Mouse (Mus musculus) stomach, embryonic 15.5 days (tissue): ENCODE results near the gene B4galt1. TPM values are rescaled to one million over a fixed set of nuclear protein-coding genes. Genes with fewer than 3 reads are reported as not detected.

ENCODE experiments used
- ATAC-seq: fragments of 200-750 bp; cut with Nextera tagmentation; 2 replicates; pipeline ENCODE4 v1.8.0; 2017; ENCODE audit warnings: low read depth, moderate number of reproducible peaks, moderate TSS enrichment; ENCODE audit not compliant: insufficient read depth, low FRiP score
- H3K27ac ChIP-seq: fragments of 300-500 bp; sonication (generic); 2 replicates; pipeline ENCODE4 v1.5.1; 2015; ENCODE audit warnings: mild to moderate bottlenecking, inconsistent platforms
- H3K27me3 ChIP-seq: fragments of 300-500 bp; sonication (generic); replicated peaks from 2 replicates; pipeline ENCODE4 v1.6.1; 2015; ENCODE audit warnings: inconsistent platforms
- H3K36me3 ChIP-seq: fragments of 300-500 bp; sonication (generic); 2 replicates; pipeline ENCODE4 v1.6.1; 2015; ENCODE audit warnings: inconsistent platforms
- H3K4me1 ChIP-seq: fragments of 300-500 bp; sonication (generic); 2 replicates; pipeline ENCODE4 v1.6.1; 2015; ENCODE audit warnings: inconsistent platforms
- H3K4me2 ChIP-seq: fragments of 300-500 bp; sonication (generic); 2 replicates; pipeline ENCODE4 v1.6.1; 2015; ENCODE audit warnings: mild to moderate bottlenecking, inconsistent platforms
- H3K4me3 ChIP-seq: fragments of 300-500 bp; sonication (generic); replicated peaks from 2 replicates; pipeline ENCODE4 v1.5.1; 2015; ENCODE audit warnings: inconsistent platforms
- H3K9ac ChIP-seq: fragments of 300-500 bp; sonication (generic); 2 replicates; pipeline ENCODE4 v1.6.1; 2015; ENCODE audit warnings: inconsistent platforms
- H3K9me3 ChIP-seq: fragments of 300-500 bp; sonication (generic); 2 replicates; pipeline ENCODE4 v1.6.1; 2016; ENCODE audit warnings: inconsistent platforms
- WGBS: fragments of 180-500 bp; shearing (Covaris S2); methylation state at CpG from one replicate; pipeline ENCODE4 v1.1.7; 2015; 5-methylcytosine and 5-hydroxymethylcytosine counted together
- polyA plus RNA-seq: library from polyadenylated mRNA; unstranded; fragments of >200 nt; fragmentation: Nextera tagmentation; extraction: Ambion mirVana; gene quantifications from 2 replicates; pipeline ENCODE4 v1.2.1, GENCODE M21; 2015

Gene B4galt1
- polyA plus RNA-seq, 1 experiment from 2014 or later: 47.2 TPM

DNA sequence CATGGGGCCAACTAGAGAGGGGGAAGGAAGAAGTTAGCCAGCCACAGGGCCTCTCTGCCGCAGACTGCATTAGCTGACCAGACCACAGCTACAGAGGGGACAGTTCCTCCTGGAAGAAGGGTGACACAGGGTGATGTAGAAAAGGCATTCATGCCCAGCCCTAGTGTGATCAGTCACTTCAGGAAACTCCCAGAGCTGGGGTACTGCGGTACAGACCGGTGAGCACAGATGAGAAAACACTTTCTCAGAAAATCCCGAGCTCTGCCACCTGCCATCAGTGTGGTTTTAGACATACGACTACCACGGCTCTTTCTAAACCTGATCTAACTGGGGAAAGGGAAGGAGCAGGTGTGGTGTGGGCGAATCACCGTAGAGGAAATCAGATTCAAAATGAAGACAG is 30.1 kb downstream of the B4galt1 start:
- H3K4me3 ChIP-seq: no peak overlapping the region
- no peak overlapping the region for H3K27ac ChIP-seq
- no peak overlapping the region for H3K9ac ChIP-seq
- no peaks in the 10 kb centered on the region for H3K9me3 ChIP-seq
- 0 out of 2 replicates have a peak, but pooled peaks cover 3% of the 10 kb centered on the region for H3K4me1 ChIP-seq
- H3K4me2 ChIP-seq: no peak overlapping the region
- no peak for ATAC-seq
- peaks cover 14% of the 10 kb centered on the region; the same call in 1 of the 2 replicates for H3K36me3 ChIP-seq
- 81% methylated on average over 8 of the region's 8 CpGs for WGBS
- no peaks in the 10 kb centered on the region for H3K27me3 ChIP-seq

DNA sequence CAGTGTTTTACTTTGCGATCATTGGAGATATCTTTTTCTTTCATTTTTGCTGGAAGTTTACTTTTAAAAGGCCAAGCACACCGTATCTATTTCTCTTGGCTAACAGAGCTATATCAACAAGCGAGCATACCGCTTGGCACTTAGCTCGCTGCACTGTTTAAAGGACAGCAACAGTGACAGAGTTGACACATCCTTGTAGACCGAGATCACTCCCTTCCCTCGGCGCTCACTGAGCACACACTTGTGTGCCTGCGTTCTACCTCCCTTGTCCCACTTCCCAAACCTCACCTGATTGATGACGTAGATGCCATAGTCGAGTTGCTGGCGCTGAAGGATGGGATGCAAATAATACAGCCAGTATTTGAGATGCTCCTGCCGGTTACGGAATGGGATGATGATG is 30.7 kb downstream of the B4galt1 start:
- H3K36me3 ChIP-seq: peaks cover 14% of the 10 kb centered on the region; the same call in 1 of the 2 replicates
- no peaks in the 10 kb centered on the region for H3K9me3 ChIP-seq
- H3K4me3 ChIP-seq: no peak overlapping the region
- 70% methylated on average over 14 of the region's 14 CpGs for WGBS
- H3K4me2 ChIP-seq: no peak overlapping the region
- H3K27ac ChIP-seq: no peak overlapping the region
- no peaks in the 10 kb centered on the region for H3K27me3 ChIP-seq
- H3K4me1 ChIP-seq: 0 out of 2 replicates have a peak, but pooled peaks cover 3% of the 10 kb centered on the region
- no peak for ATAC-seq
- no peak overlapping the region for H3K9ac ChIP-seq

DNA sequence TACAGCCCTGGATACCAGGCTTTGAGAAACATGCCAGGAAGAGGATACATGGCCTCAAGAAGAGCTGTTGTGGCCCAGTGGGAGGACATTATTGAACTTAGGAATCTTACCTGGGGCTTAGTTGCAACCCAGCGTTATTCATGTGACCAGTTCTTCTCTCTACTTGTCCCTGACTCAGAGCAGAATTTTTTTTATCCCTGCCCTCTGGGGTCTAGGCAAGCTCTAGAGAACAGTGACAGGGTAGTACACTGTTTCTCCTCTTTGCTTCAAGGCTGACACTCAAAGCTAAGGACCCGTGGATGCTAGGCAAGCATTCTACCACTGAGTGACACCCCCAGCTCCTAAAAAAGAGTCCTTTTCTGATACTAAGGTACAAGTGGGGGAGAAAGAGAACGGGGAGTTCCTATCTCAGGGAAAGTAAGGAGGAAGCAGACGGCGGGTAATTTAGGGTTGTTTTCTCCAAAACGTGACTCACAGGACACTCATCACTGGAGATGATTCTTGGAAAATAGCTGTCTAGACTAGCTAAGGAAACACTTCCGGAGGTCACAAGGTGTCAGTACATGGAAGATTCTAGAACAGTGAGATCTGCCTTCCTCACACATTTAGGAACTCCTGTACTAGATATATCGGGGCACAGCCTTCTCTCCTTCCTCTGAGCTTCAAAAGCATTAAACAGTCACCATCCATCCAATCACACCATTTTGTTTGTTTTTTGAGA is 32.3 kb downstream of the B4galt1 start:
- H3K27ac ChIP-seq: no peak overlapping the region
- H3K4me1 ChIP-seq: 0 out of 2 replicates have a peak, but pooled peaks cover 3% of the 10 kb centered on the region
- ATAC-seq: no peak
- no peak overlapping the region for H3K4me2 ChIP-seq
- no peak overlapping the region for H3K4me3 ChIP-seq
- H3K27me3 ChIP-seq: no peaks in the 10 kb centered on the region
- 82% methylated on average over 8 of the region's 8 CpGs for WGBS
- no peaks in the 10 kb centered on the region for H3K9me3 ChIP-seq
- H3K9ac ChIP-seq: no peak overlapping the region
- peaks cover 14% of the 10 kb centered on the region; the same call in 1 of the 2 replicates for H3K36me3 ChIP-seq

DNA sequence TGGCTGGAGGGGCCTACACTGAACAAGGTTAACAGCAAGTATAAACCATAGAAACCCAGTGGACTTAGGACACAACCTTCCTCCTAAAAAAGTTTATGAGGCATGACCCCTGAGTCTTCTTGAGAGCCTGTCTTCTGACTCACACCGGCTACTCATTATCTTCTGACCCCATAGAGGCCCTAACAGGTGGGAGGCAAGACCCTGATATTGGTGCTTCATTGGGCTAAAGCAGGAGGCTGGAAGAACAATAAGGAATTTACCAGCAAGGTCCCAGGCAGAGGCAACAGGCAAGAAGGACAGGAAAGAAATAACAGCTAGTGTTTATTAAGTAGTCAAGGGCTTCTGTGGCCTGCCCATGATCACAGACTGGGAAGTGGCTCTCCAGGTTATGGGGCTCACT is 32.9 kb downstream of the B4galt1 start:
- 74% methylated on average over 1 of the region's 1 CpGs for WGBS
- H3K27me3 ChIP-seq: no peaks in the 10 kb centered on the region
- H3K4me2 ChIP-seq: no peak overlapping the region
- ATAC-seq: no peak
- no peak overlapping the region for H3K4me3 ChIP-seq
- no peak overlapping the region for H3K9ac ChIP-seq
- no peaks in the 10 kb centered on the region for H3K9me3 ChIP-seq
- no peak overlapping the region for H3K27ac ChIP-seq
- H3K4me1 ChIP-seq: peaks cover 8% of the 10 kb centered on the region; the same call in 1 of the 2 replicates
- H3K36me3 ChIP-seq: peaks cover 14% of the 10 kb centered on the region; the same call in 1 of the 2 replicates

DNA sequence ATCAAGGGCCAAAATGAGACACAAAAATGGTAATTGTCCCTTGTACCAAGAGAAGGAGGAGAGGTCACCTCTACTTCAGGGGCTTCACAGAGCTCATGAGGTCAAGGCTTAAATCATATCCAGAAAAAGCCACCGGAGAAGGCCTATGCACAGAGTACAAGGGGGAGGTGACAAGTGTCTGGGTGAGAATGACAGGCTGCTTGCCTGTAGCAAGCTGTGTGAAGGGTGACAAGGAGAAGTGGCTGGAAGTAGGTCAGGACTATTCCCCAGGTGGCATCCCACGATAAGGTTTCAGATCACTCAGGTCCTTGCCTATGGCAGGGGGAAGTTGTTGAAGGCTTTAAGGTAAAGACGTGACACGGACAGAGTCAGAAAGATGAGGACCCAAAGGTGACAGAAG is 33.8 kb downstream of the B4galt1 start:
- no peak overlapping the region for H3K4me3 ChIP-seq
- H3K9me3 ChIP-seq: no peaks in the 10 kb centered on the region
- H3K4me2 ChIP-seq: no peak overlapping the region
- H3K36me3 ChIP-seq: peaks cover 14% of the 10 kb centered on the region; the same call in 1 of the 2 replicates
- no peak overlapping the region for H3K9ac ChIP-seq
- H3K27me3 ChIP-seq: no peaks in the 10 kb centered on the region
- no peak for ATAC-seq
- peaks cover 14% of the 10 kb centered on the region; the same call in 1 of the 2 replicates for H3K4me1 ChIP-seq
- 83% methylated on average over 4 of the region's 4 CpGs for WGBS
- no peak overlapping the region for H3K27ac ChIP-seq

DNA sequence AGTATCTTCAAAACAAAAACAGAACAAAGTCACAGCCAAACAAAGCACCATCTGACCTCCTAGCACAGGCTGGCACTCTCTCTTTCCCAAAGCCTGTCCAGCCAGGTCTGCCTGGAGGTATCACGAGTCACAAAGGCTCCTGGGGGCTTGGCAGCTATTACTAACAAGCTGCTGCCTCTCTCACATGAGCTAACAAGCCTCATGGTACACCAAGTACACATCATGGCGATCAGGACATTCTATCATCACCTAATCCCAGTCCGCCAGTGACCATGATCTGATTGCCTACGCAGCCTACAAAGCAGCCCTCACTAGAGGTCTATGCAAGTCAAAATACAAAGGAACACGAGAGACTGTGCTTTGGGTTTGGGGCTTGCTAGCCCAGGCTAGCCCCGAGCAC is 34.7 kb downstream of the B4galt1 start:
- ATAC-seq: no peak
- peaks cover 14% of the 10 kb centered on the region; the same call in 1 of the 2 replicates for H3K36me3 ChIP-seq
- no peak overlapping the region for H3K4me3 ChIP-seq
- no peak overlapping the region for H3K4me2 ChIP-seq
- 88% methylated on average over 6 of the region's 6 CpGs for WGBS
- H3K9me3 ChIP-seq: no peaks in the 10 kb centered on the region
- H3K4me1 ChIP-seq: peaks cover 14% of the 10 kb centered on the region; the same call in 1 of the 2 replicates
- H3K27me3 ChIP-seq: no peaks in the 10 kb centered on the region
- no peak overlapping the region for H3K9ac ChIP-seq
- no peak overlapping the region for H3K27ac ChIP-seq

DNA sequence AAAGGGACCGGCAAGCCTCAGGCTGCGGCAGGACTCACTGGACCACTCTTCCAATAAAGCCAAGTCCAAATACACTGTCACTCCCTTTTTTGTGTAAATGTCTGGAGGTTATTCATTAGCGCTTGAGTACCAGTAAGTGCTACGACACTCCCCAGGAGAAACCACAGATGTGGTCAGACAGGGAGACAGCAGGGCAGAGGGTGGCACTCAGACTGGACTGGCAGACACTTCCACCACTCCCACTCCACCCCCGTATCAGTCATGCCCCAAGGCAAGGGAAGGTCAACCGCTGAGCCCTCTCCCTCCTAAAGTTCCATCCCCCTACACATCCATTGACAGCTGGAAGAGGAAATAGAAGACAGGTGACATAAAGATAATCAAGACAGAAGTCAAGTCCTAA is 35.4 kb downstream of the B4galt1 start:
- 63% methylated on average over 6 of the region's 6 CpGs for WGBS
- ATAC-seq: no peak
- H3K27me3 ChIP-seq: no peaks in the 10 kb centered on the region
- no peak overlapping the region for H3K4me2 ChIP-seq
- H3K4me1 ChIP-seq: peaks cover 14% of the 10 kb centered on the region; the same call in 1 of the 2 replicates
- peaks cover 14% of the 10 kb centered on the region; the same call in 1 of the 2 replicates for H3K36me3 ChIP-seq
- H3K9ac ChIP-seq: no peak overlapping the region
- H3K27ac ChIP-seq: no peak overlapping the region
- H3K9me3 ChIP-seq: no peaks in the 10 kb centered on the region
- no peak overlapping the region for H3K4me3 ChIP-seq

DNA sequence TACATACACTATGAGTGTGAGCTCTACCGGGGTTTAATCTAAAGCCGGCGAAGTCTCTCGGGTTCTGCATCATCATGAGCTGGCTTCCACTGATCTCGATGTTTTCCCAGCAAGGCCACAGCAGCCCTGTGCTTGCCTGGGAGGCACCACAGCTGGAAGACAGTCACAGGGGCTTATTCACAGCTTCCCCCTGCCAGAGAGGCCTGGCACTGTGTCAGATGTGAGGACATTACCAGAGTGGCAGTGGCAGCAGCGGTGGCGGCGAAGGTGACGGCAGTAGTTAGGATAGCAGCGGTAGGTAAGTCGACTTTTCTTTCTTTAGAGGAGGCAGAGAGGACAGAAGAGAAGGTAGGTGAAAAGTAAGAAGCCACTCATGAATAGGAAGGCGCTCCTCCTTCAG is 35.9 kb downstream of the B4galt1 start:
- no peak overlapping the region for H3K27ac ChIP-seq
- H3K36me3 ChIP-seq: peaks cover 11% of the 10 kb centered on the region; the same call in 1 of the 2 replicates
- H3K4me1 ChIP-seq: peaks cover 11% of the 10 kb centered on the region; the same call in 1 of the 2 replicates
- no peaks in the 10 kb centered on the region for H3K27me3 ChIP-seq
- no peak for ATAC-seq
- no peak overlapping the region for H3K4me2 ChIP-seq
- H3K9ac ChIP-seq: no peak overlapping the region
- no peaks in the 10 kb centered on the region for H3K9me3 ChIP-seq
- H3K4me3 ChIP-seq: no peak overlapping the region
- WGBS: 85% methylated on average over 12 of the region's 12 CpGs

DNA sequence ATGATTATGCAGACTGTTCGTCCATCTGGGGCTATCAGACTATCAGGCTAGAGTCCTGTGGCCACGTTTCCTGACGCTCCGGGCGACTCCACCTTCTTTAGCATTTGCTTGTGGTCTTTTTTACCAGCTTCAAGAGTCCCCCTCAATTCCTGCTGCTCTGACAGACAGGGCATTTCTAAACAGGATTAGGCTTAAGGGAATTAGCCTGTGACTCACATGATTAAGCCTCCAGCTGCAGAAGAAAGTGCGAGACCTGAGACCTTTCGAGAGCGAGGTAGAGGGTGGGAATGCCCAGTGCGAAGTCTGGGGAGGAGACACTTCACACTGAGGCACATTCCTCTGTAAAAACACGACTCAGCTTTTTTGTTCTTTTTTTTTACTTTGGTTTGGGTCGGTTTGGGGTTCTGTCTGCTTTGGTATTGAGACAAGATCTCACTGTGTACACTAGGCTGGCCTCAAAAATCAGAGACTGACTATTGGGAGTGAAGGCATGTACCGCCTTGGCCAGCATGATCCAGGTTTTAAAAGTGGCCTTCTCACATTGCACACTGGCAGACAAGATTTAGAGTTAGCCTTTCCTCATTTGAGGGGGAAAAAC is 37.9 kb downstream of the B4galt1 start:
- H3K36me3 ChIP-seq: peaks cover 14% of the 10 kb centered on the region; the same call in 1 of the 2 replicates
- H3K4me1 ChIP-seq: peaks cover 11% of the 10 kb centered on the region; the same call in 1 of the 2 replicates
- H3K4me2 ChIP-seq: no peak overlapping the region
- H3K9me3 ChIP-seq: no peaks in the 10 kb centered on the region
- H3K27me3 ChIP-seq: no peaks in the 10 kb centered on the region
- no peak overlapping the region for H3K9ac ChIP-seq
- ATAC-seq: no peak
- 43% methylated on average over 12 of the region's 12 CpGs for WGBS
- H3K4me3 ChIP-seq: no peak overlapping the region
- no peak overlapping the region for H3K27ac ChIP-seq

DNA sequence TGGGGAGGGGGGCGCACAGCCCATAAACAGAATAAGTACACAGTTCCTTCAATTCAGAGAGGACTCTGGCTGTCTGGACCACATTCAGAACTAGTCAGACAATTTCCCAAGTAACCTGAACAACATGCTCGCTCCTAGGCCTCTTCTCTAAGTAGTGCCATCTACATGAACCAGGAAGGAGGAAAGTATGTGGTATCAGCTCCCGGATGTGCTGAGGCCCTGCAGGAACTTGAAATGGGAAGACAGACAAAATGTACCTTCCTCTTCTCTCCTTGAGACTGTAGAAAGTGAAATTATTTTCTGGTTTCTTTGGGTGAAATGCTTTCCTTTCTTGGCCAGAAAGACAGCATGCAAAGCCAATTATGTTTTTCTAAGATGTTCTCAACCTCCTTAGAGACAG is 38.7 kb downstream of the B4galt1 start:
- Histone ChIP-seq H3K36me3 (peaks cover 20% of the 10 kb centered on the region), H3K27me3 (no peaks in the 10 kb centered on the region), H3K4me3 (no peak overlapping the region), H3K4me2 (no peak overlapping the region), H3K4me1 (peaks cover 11% of the 10 kb centered on the region; the same call in 1 of the 2 replicates), H3K27ac (no peak overlapping the region), H3K9ac (no peak overlapping the region), H3K9me3 (no peaks in the 10 kb centered on the region)
- no peak for ATAC-seq
- WGBS: 79% methylated on average over 3 of the region's 3 CpGs

DNA sequence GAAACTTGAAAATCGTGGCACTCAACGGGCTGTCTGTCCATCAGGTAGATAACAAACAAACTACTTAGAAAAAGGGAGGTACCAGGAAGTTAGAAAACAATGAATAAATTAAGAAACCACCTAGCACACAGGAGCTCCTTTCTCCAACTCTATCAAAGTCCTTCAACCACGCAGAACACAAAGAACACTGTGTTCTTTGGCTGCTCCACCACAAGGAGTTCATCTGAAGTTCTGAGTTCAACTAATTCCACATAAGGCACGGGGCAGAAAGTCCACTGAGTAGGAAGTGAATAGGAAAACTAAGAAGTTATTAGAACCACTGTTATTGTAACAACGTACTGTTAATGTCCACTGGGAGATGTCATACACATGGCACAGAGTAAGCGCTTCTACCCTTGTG is 39.4 kb downstream of the B4galt1 start:
- H3K36me3 ChIP-seq: peaks cover 17% of the 10 kb centered on the region
- 83% methylated on average over 6 of the region's 6 CpGs for WGBS
- H3K27me3 ChIP-seq: no peaks in the 10 kb centered on the region
- H3K4me1 ChIP-seq: peaks cover 11% of the 10 kb centered on the region; the same call in 1 of the 2 replicates
- H3K4me3 ChIP-seq: no peak overlapping the region
- H3K27ac ChIP-seq: no peak overlapping the region
- H3K4me2 ChIP-seq: no peak overlapping the region
- no peak; the same call in 1 of the 2 replicates for ATAC-seq
- no peaks in the 10 kb centered on the region for H3K9me3 ChIP-seq
- H3K9ac ChIP-seq: no peak overlapping the region

DNA sequence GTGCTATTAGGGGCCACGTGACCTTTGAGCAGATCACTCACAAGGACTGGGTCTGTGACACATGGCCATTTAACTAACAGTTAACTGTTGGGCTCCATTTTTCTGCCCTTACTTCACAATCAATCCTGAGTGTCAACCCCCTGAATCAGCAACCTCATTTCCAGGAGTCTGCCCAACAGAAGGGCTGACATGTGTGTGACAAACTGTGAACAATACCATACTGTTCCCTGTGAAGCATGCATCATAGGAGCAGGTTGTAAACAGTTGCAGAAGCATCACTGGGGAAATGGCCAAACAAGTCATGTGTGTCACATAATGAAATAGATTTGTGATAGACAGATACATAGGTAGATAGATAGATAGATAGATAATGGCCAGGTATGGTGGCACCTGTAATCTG is 40.9 kb downstream of the B4galt1 start:
- Histone ChIP-seq H3K9ac (no peak overlapping the region), H3K9me3 (no peaks in the 10 kb centered on the region), H3K4me2 (no peak overlapping the region), H3K4me3 (no peak overlapping the region), H3K27me3 (no peaks in the 10 kb centered on the region), H3K36me3 (peaks cover 18% of the 10 kb centered on the region), H3K4me1 (peaks cover 11% of the 10 kb centered on the region; the same call in 1 of the 2 replicates), H3K27ac (no peak overlapping the region)
- WGBS: 72% methylated on average over 1 of the region's 1 CpGs
- ATAC-seq: no peak
